Mouse (Mus musculus) ES-Bruce4 (cell line): ENCODE results near the gene Lime1.

Experiments
- CTCF ChIP-seq: IDR thresholded peaks from one replicate; pipeline ENCODE4 v1.8.1; 2011; ENCODE audit warnings: low read depth, low read length
- EP300 ChIP-seq: IDR thresholded peaks from 2 replicates; pipeline ENCODE4 v1.6.1; 2011; ENCODE audit warnings: low read depth, low read length; ENCODE audit not compliant: insufficient read depth
- POLR2A ChIP-seq: IDR thresholded peaks from one replicate; pipeline ENCODE4 v1.8.1; 2011; ENCODE audit warnings: low read length; ENCODE audit not compliant: insufficient read depth

GRCm38 (mm10) chr2:181381631-181382306, 1.9 kb downstream of the Lime1 start:
- no peak for TF ChIP-seq CTCF
- no peak for TF ChIP-seq POLR2A
- no peak for TF ChIP-seq EP300
